Mouse (Mus musculus): ENCODE data around the gene Esam.

The Esam gene

DNA sequence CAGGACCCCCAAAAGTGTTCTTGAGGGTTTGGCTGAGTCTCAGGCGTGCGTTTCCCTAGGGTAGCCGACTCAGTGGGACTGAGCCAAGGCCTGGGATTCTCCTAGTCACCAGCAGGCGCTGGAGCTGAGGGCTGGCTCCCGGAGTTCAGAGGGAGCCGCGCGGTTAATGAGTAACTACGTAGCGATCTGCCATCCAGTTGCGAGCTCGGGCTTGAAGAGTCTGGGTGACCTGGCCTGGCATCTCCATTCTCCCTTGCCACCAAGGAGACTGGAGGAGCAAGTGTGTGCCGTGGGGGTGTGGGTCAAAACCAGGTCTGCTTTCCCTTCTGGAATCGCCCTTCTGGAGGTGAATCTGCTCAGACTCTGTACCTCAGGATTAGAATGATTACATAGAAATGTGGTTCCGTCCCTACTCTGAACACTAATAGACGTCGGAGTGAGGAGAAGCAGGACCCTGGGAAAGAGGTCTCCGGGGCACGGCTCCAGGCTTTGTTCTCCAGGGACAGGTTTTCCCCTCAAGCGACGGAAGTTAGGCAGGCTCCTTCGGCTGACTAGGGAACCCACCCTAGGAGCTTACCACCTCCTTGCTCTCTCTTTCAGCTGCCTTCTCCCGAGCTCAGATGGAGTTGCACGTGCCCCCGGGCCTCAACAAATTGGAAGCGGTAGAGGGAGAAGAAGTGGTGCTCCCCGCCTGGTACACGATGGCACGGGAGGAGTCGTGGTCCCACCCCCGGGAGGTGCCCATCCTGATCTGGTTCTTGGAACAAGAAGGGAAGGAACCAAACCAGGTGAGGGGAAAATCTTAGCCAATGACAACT, 3.2 kb downstream of the Esam start:
- peak; percentile 83 to 88 for DNase-seq

DNA sequence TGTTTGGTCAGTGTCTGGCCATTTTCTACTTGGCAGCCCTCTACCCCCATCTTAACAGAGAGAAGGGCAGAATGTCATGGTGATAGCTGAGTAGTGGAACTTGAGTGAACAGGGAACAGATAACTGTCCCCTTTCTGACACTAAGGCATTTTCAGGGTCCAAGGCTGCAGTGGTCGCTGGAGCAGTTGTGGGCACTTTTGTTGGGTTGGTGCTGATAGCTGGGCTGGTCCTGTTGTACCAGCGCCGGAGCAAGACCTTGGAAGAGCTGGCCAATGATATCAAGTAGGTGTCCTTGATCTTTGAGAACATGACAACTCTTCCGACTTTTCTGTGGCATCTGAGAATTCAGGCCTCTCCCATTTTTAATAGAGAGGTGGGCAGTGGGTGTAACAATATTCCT, 9.0 kb downstream of the Esam start:
- DNase-seq, result no peak

DNA sequence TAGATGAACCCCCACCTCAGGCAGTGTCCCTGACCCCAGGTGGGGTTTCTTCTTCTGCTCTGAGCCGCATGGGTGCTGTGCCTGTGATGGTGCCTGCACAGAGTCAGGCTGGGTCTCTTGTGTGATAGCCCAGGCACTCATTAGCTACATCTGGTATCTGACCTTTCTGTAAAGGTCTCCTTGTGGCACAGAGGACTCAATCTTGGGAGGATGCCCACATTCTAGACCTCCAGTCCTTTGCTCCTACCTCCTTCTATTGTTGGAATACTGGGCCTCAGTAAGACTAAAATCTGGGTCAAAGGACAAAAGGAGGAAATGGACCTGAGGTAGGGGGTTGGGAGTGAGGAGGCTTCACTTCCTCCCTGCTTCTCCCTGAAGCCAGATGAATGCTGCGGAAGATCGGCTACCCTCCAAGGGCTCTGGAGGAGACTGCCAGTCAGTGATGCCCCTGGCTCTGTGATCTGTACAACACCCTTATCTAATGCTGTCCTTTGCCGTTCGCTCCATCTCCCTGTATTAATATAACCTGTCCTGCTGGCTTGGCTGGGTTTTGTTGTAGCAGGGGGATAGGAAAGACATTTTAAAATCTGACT, 9.9 kb downstream of the Esam start:
- DNase-seq, result peak; percentile 30 to 50

DNA sequence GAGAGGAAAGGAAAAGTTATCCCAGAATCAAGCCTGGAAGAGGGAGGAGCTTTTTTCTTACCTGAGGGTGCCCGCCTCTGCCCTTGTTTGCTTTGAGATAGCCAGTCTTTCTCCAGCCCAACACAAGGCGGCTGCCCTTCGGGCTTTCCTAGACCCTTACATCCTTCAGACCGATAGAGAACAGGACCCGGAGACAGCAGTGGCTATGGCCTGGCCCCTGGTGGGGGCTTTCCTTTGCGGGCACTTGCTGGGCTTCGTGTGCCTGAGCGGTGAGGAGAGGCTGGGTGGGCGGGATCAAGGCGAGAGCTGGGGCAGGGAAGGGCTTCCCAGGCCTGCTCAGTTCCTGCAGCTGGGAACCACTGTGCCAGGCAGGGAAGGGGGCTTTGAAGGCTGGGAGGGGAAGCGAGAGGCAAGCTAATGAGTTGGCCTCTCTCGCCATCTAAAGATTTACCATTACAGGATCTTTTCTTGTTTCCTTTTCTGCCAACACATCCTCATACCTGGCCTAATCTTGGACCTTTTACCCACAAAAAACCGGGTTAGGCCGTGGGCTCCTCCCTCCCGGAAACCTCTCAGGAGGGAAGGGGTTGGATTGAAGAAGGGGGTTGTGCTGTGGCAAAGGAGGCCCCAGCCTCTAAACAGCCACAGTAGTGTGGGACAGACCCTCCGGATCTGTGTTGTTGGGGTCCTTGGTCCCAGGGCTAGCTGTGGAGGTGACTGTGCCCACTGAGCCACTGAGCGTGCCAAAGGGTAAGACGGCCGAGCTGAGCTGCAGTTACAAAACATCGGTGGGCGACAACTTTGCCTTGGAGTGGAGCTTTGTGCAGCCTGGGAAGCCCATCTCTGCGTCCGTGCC, 11.5 kb downstream of the Esam start, which contains the start of gene Vsig2:
Vsig2 (plus strand) TSS at position 86 of the 856 bp plus-strand sequence.
- peak; percentile 36 to 52 for DNase-seq

DNA sequence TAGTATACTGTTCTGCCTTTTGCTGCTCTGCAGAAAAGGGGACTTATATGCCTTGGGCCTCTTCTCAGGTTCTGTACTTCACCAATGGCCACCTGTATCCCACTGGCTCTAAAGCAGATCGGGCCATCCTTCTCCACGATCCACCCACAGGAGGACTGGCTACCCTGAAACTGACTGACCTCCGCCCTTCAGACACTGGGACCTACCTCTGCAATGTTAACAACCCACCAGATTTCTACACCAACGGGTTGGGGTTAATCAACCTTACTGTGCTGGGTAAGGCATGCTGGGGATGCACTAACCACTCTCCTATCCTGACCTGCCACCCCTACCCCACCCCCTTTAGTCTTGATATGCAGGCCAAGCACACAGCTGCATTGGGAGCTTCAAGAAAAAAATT, 12.3 kb downstream of the Esam start:
- no peak for DNase-seq

DNA sequence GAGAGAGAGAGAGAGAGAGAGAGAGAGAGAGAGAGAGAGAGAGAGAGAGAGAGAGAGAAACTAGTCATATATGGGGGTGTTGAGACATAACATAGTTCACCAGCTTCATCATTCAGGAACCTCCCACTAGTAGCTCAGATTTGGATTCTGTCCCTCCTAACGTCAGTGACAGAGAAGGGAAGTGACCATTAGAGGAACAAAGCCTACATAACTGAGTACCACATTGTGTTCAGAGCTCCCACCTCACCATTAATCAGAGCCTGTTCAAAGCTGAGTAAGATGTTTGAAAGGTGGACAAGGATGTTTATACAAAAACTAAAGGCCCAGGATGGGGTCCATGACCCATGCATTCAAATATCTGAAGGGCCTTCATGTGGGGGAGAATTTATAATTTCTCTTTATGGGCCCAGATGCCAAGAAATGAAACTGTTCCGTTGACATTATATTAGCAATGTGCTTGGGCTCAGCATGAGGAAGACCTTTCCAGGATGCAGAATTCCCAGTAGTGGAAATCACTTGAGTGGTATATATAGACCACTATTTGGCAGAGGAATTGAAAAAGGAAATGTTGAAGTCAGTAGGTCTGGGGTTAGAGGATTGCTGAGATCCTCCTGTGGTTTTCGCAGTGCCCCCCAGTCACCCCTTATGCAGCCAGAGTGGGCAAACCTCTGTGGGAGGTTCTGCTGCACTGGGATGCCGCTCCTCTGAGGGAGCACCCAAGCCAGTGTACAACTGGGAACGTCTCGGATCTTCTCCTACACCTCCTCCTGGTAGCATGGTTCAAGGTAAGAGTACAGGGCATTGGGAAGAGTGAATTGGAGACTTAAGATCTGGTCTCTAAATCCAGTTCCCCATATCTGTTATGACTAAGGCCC, 13.1 kb downstream of the Esam start:
- peak in 1 of 2 experiments; percentile 15 for DNase-seq

DNA sequence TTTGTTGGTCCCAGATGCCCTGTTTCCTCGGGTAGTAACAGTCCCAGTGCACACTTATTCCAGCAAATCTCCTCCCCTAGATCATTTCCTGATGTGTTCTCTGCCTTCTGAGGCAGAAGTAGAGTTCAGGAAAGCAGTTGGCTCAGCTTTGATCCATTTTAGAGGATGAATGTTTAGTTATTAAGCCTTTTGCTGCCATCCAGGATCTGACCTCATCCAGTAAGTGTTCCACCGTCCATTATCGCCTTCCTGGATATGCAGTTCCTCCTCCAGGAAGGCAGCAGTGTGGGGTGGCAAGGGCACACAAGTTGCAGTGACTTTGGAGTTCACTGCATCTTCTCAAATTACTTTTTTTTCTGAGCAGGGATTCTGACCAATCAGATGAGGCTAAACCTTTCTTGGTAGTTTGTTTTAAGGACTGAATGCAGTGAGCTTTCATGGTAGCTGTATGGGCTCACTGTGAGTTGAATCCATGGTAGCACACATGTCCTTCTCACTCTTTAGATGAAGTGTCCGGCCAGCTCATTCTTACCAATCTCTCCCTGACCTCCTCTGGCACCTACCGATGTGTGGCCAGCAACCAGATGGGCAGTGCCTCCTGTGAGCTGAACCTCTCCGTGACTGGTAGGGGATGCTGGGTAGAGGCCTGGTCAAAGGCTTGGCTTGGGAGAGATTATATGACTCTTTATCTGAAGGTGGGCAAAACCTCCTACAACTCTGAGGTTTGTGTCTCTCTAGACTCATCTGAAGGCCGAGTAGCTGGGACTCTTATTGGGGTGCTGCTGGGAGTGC, 14.2 kb downstream of the Esam start:
- peak in 1 of 2 experiments; percentile 15 for DNase-seq

DNA sequence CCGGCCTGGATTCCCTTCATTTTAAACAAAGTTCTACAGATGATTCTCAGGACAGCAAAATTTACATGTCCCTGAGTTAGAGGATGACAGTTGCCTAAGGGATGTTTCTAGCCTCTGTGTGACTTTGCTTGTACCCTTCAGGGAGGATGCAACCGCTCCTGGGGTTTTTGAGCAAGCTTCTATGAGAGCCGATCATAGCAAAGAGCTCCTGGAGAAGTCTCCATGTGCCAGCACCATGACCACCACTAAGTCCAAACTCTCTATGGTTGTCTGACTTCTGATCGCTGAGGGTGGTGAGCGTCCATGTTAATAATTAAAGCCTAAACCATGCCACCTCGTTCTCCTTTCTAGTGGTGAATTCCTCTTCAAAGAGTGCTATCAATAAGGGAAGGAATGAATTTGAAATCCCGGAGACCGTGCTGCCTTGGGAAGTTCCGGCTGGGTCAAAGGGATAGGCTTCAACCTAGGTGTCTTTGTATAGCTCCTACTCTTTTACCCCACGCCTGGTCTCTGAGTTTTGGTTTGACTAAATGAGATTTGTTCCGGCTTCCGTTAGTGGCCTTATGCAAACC, 16.1 kb downstream of the Esam start:
- no peak for DNase-seq

DNA sequence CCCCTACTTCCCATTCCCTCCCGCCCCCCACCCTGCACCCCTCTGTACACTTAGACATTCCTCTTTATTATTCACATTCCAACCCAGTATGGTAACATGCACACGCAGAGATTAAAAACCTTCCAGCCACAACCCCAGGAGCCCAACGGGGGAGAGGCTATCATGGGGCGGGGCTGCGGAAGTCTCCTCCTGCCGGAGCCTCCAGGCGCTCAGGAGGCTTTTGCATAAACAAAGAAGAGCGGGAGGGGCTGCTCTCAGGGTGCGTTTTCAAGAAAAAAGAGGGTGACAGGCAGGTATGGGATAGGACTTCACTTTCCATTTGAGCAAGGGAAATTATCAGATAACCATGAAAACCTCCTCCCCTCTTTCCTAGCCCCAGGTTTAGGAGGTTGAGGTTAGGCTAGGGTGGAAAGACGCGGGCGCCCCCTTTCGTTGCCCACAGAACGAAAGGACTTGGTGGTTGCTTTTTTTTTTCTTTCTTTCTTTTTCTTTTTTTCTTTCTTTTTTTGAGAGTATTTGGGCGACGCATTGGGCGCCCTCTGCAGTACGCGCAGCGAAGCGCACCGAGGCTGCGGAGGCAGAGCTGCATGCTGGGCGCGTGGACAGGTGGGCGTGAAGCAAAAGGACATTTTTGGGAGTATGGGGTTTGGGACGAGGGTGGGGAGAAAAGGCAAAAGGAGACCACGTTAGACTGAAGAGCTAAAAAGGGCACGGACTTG, 16.7 kb downstream of the Esam start:
- peak; percentile 81 to 85 for DNase-seq

DNA sequence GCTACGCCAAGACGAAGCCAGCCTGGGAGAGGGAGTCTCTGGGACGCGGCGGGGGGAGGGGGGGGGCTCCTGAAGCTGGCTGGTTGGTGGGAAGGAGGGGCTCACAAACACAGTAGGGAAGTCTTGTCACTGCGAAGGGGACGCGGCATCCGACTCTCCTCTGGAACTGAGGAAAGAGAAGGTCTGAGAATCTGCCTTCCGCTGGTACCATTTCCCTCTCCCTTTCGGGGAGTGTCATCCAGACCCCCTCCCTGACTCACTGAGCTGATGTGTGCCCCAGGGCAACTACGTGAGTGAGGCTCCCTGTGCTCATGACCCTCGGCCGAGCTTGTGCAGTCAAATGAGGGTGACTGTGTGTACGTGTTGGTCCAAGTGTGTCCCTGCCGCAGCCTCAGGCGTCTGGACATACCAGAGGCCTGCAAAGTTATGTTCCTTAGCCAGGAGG, 17.3 kb downstream of the Esam start:
- DNase-seq, result no peak

DNA sequence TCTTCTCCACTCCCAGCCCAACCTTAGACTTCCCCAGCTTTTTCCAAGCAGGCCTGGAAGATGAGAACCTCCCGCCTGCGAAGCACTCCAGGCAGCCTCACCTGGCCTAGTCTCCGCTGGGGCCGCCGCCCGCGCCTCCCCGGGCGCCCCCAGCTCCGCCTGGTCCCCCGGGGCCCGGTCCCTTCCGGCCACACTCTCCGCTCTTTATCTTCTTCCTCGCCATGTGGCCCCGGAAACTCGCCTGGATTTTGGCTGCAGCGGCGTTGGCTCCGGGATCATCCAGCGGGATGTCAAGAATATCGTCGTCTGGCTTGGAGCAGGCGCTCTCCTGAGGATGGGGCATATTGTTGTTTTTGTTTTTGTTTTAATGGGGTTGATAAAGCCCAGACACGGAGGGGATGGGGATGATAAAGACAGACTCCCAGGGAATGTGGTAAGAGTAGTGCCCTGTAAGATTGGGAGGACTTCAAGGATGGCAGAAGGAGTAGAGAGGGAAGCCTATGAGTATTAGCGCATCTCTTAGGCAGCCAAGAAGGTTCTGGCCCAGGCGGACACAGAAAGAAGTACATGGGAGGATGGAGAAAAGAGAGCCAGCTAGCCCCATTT, 18.1 kb downstream of the Esam start:
- DNase-seq, result no peak

DNA sequence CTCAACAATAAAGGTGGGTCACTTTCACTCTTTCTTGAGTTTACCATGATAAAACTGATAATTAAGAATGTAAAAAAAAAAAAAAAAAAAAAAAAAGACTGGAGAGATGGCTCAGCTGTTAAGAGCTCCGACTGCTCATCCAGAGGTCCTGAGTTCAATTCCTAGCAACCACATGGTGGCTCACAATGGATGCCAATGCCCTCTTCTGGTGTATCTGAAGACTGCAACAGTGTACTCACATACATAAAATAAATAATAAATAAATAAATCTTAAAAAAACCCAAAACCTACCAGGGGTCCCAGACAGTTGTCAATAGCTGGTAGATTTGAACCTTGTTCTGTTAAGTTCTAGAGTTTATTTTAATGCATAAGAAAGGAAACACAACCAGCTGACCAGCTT, 19.0 kb downstream of the Esam start:
- no peak for DNase-seq

DNA sequence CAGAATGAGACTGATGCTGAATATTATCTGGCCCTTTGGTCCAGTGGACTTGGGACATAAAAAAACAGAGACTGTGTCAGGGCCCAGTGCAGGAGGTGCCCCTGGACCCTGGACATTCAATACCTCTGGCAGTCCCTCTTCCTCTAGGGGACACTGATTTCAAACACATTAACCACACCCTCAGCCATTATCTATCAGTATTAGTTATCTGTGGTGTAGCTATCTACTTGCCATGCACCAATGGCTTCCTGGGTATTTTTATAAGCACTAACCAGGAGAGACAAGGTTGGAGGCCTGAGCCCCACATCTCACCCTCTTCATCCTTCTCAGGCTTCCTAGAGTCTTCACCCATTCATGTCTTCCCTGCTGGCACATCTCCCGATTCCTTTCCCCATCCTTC, 22.6 kb downstream of the Esam start:
- DNase-seq, result no peak

DNA sequence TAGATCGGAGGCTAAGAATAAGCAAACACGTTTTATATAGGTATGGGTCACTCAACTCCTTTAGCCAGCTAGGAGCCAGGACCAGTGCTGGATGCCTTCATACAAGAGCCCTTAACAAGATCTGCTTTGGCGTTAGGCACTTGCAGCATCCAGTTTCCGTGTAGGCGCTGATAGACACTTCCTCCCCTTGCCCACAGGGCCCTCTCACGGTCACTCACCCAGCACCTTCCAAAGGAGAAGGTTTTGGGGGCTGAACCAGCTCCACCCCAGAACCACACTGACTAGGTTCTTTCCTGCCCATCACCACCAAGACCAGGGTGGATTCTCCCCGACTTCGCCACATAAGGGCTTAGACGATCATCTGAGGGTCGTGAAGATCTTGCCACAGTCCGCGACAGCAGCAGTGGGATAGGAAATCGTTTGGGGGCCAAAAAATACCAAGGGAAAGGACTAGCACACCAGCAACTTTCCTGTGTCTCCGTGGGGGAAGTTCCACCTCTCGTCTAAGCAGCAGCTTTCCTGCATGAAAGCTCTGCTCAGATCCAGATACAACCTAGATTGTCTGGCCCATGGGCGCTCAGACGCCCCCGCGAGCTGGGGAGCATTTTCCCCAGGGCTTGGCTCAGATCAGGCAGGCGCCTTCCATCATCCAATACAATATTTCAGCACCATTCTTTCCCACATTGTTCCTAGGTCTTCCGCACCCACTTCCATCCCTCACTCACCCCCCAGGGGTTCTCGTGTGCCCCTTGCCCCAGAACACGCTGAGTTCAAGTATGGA, 24.1 kb downstream of the Esam start:
- DNase-seq, result no peak

DNA sequence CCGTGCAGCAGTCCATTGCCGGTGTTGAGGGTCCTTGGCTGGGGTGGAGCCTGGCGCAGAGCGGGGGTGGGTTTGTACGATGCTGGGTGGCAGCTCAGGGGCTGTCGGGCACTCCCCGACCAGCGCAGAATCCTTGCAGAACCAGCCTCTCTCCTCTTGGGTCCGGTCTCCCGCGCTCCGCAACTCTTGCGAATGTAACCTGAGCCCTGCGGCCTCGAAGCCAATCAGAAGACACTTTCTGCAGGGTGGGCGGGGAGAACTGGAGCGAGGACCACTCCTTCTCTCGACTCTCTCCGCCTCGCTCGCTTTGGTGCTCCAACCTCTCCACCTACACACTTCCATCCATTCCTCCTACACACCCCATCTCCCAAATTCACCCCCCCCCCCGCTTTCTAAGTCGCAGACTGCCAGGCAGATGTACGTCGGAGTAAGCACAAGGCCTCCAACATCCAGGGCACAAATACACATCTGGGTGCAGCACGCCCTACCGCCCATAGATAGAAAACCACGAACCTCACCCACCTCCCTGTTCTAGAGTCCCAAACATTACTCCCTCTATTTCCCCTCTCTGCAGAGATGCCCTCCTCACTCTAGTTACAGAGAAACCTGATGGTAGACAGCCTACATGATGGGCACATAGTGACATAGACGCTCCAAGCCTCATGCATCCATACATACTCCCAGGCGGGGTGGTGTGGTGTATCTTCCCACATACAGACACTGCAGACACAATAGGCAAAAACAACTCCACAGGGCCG, 24.8 kb downstream of the Esam start, which contains the start of gene Nrgn:
Nrgn (minus strand) TSS at position 369 of the 758 bp plus-strand sequence.
- DNase-seq, result peak; percentile 88 to 89

DNA sequence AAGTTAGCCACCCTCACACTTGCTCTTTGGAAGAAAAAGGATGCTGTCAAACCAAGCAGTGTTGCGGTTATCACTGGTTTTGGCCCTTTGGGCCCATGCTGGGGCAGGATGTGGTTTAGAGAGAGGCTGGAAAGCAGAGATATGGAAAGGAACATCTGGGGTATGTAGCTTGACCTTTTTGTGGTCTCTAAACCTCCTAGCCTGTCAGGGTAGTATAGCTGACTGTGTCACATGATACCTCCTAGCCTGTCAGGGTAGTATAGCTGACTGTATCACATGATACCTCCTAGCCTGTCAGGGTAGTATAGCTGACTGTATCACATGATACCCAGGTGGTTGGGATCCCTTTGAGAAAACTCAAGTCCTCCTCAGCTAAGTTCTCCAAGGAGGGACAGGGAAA, 26.4 kb downstream of the Esam start:
- no peak for DNase-seq

DNA sequence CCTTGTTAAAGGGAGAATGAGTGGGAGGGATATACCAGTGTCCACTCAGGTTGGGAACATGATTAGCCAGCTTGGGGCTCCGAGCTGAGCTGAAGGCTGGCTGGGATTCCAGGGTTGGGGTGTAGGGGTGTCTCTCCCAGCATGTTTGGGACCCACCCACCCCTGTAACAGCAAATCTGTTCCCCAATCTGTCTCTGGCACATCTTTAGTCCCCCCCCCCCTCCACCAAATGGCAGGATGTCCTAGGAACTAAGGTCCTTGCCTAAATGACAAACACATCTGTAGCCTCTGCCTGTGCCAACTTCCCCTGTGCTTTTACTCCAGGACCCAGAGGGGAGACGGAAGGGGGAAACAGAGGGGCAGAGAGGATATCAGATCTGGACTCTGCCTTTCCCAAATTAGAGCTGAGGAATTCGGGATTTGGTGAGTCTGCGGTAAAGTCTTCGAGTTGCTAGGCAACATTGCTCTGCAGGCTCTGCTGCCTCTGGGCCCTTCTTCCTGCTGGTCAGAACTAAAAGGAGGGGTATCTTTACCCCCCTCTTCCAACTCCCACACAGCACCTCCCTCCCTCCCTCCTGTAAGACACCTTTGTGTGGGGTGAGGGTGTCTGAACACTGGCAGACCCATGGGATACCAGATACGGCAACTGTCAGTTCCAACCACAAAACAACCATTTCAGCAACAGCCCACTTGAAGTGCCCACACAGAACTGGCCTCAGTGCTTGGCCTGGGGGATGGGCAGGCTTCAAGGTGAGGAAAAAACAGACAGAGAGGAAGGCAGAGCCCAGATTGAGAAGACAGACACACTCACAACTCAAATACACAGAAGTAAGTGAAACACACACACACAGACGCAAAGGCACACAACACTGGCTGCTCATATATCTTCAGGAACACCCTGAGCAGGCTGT, 27.2 kb downstream of the Esam start, which contains the start of gene Siae:
Siae (plus strand) TSS at position 861 of the 911 bp plus-strand sequence.
- no peak for DNase-seq

All from lung, postnatal 4 days (tissue).